Mouse (Mus musculus) monocyte, adult 2 months (primary cell): ENCODE measurements at regions not wholly inside any gene's neighbourhood (a gene's known extent, or its start where the extent isn't known, plus 50 kb on each side); places are given as distances from the start of the nearest gene placed in this dataset.

Experiments used
- DNase-seq, 2 experiments: peaks; one replicate each; pipeline ENCODE4 v3.0.0; 2022; ENCODE audit warnings: low spot score in 2 of 2, low read depth in 1 of 2

DNA sequence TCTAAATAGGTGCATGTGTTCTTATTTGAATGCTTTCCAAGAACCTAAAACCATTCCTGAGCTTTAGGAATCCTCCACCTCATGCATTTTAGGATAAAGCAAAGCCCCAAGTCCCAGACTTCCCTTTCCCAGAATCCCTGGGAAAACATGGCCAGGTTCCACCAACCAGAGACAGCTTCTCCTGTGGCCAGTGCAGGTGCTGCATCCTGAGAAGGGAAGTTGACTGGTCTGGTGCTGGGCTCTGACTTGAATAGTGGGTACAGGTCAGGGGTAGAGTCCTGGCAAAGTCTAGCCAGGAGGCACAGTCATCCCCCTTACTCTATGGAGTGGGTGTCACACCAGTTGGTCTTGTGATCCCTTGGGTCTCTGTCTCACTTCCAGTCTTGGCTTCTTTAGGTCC lies 166.6 kb upstream of the Agap1 start:
- no peak for DNase-seq

DNA sequence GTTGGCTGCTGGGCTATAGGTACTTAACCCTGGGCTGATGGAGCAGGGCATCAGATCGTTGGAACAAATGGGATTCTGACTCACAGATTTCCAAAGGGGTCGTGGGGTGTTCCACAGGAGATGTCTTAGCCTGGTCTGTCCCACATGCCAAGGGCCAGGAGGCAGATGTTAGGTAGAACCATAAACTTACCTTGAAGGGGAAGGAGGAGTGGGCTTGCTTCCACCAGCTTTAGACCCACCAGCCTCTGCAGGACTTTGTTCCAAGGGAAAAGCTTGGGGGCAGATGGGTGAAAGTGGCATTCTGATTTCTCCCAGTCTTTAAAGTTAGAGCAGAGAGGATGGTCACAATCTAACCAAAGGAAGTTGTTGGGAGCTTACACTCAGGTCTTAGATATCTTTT lies 165.7 kb upstream of the Agap1 start:
- DNase-seq: no peak

DNA sequence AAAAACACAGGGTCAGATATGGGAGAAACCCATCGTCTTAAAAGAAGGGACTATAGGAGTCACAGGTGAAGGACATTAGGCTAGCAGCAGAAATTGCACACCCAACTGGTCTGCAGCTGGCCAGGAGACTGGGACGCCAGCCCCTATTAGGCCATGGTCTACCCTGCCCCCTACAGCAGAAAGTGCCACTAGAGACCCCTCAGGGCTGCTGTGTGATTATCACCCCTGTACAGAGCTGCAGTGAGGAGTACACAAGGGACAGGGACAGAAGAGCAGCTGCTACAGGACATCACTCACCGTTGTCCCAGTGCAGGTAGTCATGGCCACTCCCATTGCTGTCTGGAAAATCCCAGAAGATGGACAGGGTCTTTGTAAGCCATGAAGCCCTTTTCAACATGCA lies 157.9 kb upstream of the Agap1 start:
- DNase-seq: no peak

DNA sequence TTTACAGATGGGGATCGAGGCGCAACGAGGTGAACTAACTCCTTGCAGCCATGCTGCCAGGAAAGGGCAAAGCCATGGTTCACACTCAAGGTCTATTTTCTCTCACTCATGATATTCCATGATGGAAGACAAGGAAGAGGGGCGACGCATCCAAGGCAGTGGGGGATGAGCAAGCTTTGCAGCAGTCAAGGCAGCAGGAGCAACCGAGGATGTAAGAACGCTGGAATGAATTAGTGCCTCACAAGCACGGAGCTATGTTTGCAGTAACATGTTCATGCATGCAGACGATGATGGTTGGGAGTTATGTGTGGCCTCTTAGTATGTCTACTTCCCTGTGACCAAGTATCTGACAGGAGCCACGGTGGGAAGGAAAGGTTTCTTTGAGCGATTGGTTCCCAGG lies 156.8 kb upstream of the Agap1 start:
- no peak for DNase-seq

DNA sequence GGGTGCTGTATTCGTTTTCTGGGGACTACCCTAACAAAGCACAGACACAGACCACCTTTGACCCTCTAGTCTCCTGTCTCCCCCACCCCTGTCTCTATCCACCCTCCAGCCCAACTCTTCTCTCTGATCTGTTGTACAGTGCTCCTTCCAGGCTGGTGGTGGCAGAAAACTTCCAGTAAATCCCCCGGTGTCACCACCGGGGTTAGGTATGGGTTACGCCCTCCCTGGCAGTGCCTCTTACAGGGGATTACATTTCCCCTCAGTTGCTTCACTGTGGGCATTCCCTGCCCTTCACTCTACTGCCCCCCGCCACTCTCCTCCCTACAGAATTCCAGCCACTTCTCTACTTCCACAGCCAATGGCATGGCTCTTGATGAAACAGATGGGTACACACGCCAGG lies 153.5 kb upstream of the Agap1 start:
- DNase-seq: no peak

DNA sequence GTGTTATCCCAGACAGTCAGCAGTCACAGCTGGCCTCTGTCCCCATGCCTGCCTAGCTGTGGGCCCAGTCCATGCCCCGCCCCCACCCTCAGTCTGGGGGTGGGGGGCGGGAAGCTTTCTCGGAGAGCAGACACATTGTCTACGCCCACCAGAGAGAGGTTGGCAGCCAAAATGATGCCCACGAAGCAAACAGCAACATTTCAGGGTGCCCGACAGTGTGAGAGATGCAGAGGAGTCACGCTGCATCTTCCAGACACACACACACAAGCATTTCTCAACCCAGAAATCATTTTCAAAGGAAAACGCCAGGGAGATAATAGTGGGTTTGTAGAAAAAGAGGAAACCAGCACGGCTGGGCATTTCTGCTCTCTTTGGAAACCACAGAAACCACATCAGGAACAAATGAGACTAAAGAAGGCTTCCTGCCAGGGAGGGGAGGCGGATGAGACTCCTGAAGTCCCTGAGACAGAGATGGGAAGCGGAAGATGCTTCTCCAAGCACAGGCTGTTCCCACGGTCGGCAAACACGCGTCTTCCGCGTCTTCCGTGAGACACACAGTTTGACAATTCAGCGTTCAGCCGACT lies 152.1 kb upstream of the Agap1 start:
- peak; percentile 3 to 4 for DNase-seq

DNA sequence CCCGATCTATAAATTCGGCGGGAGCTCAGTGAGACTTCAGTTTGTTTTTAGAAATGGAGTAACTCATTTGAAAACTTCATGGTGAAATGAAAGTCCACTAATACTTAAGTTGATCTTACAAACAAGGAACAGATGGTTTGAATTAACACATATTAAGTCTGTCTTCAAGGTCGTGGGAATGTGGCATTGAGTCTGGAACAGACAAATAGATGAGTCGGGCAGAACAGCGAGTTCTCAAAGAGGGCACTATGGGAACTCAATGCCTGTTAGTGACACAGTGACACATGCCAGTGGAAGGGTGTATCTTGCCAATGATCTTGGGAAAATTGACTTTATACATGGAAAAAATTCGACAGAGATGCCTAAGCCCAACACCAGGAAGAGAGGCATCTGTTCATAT lies 149.4 kb upstream of the Agap1 start:
- no peak for DNase-seq

DNA sequence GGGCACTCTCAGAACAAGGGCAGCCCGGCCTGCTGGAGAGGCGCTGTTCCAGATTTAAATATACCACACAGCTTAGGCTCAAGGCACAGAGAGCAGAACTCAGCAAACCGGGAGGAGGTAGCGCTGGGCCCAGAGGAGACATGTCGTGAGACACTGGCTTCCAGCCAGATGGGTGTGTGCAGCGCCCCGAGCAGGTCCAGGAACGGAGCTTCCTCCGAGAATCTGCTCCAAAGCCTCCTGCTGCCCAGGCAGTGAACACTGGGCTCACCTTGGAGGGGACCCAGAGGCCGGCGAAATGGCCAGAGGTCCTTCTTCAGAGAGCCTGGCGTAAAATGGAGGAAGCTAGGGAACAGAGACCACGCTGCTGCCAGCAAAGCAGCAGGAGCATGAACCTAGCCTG lies 145.8 kb upstream of the Agap1 start:
- no peak for DNase-seq

DNA sequence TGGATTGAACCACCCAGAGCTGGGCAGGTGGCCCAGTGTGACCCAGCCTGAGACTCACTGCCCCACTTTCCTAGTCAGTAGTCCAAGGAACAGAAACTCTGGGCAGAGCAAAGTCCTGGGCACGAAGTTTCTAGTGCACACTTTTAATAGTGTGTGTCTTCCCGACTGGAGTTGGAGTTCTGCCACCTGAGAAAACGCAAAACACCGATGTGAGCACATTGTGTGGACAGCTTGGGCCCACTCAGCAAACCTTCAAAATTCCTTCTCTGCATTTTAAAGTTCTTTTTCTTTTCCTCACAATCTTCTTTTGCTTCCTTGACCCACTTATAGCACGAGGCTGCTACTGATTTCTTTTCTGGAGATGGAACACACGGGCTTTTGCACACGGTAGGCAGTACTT lies 141.5 kb upstream of the Agap1 start:
- DNase-seq: no peak

DNA sequence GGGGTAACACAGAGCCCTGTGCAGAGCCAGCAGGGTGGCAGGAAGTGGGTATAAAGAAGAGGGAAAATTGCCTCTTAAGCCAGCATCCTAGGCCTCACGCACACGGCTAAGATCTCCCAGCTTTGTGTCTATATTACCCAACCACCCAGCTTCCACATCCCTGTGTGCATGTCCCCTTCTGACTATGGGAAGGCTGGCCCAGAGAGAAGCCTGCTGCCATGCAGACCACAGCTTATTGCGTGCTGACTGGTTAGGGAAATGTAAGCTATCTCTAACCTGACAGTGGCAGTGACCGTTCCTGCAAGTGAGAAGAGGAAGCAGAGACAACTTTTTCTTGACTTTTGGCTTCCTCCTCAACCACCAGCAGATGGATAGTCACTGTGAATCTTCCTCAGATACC lies 136.7 kb upstream of the Agap1 start:
- no peak for DNase-seq

DNA sequence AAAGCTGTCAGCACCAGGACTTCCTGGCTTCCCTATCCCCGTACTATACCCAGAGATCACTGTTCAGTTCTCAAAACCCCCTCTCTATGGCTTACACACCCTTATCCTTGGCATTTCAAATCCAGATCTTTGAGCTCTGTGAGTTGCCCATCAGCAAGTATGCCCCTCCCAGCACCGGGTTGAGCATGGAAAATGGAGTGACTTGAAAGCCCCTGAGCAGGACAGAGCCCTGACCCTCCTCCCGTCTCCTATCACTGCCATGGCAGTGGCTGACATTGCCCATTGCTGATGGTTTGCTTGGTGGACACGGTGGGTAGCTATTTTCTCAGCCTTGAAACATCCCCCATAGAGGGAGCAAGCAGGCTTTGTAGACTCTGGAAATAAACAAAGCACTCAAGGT lies 135.9 kb upstream of the Agap1 start:
- no peak for DNase-seq

DNA sequence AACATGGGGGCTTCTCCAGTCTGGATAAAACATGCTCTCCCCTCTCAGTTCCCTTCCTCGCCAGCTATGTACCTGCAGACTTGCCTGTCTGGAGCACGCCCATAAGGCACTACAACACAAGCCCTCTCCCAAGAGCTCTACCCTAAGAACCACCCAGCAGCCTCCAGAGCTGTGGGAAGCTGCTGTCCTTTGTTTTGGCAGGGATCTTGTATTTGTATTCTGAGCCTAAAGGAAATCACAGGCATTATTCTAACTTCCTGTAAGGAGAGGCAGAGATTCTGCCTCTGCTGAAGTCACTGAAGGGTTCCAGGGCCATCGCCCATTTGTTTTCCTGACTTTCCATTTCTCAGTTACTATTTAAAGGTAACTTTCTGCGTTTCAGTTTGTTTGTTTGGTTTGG lies 132.0 kb upstream of the Agap1 start:
- no peak for DNase-seq

DNA sequence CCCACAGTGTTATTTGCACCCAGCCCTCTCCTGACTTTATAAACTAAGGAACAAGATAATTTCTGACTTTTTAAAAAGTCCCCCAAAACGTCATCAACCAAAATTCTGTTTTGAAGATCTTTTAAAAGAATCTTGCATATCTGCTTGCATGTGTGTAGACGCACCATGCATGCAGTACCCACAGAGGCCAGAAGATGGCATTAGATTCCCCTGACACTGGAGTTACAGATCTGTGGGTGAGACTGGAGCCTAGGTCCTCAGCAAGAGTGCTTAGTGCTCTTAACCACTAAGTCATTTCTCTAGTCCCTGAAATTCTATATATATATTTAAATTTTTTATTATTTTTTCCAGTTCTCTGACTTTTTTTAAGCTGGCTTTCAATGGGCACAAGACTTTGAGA lies 131.5 kb upstream of the Agap1 start:
- DNase-seq: no peak

DNA sequence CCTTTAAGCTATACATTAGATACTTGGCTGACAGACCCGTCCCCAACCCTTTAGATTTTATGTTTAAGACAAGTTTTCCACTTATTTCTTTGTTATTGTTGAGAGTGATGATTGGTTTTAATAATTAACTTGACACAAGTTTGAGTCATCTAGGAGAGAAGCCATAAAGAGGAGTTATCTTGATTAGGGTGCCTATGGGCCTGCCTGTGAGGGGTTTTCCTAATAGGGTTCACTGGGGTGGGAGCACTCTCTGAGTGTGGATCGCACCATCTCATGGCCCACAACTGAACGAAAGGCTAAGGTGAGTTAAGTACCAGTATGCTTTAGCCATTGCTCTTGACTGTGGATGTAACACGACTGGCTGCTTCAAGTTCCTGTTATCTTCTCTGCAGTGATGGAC lies 123.3 kb upstream of the Agap1 start:
- DNase-seq: no peak

DNA sequence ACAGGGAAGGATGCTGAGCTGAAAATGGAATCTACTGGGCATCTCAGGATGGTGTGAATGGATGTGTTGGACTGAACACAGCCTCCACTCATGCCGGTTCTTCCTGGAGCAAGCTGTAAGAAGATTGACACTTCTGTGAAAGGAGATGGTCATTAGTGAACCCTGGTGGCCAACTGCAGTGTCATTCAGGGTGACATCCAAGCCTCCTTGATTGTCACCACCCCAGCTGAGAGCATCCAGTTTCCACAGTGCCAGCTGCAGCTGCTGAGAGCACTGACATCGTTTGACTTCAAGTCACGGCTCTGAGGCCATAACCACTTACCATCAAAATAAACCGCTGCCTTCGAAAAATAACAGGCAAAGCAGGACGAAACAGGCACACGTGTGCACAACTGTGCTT lies 121.9 kb upstream of the Agap1 start:
- DNase-seq: no peak

DNA sequence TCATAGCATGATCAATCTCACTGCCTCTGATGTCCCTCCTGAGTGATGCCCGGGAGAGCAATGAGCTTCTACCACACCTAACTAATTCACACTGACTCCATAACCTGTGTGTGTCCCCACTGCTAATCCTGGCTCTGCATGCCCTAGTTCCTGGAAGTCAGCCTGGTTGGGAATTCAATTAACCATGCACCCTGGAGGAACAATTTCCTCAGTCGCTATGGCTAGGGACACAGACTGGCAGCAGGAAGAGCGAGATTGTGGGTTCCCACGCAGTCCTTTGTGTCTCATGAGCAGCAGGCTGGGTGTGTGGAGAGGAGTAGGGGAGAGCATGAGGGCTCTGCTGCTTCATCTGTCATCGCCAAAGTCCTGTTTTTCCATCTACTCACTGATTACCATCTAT lies 116.7 kb upstream of the Agap1 start:
- DNase-seq: no peak

DNA sequence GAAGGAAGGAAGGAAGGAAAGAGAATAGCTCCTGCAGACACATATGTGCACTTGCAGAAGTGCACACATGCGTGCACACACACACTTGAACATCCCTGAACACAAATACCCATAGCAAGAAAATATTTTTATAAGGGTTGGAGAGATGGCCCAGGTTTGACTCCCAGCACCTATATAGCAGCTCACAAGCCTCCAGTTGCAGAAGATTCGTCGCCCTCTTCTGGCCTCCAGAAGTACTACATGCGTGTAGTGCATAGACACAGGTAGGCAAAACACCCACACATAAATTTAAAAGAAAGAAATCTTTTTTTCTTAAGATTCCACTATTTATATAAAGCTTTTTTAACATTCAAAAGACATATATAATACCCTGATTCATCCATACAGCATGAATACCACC lies 111.8 kb upstream of the Agap1 start:
- DNase-seq: no peak

DNA sequence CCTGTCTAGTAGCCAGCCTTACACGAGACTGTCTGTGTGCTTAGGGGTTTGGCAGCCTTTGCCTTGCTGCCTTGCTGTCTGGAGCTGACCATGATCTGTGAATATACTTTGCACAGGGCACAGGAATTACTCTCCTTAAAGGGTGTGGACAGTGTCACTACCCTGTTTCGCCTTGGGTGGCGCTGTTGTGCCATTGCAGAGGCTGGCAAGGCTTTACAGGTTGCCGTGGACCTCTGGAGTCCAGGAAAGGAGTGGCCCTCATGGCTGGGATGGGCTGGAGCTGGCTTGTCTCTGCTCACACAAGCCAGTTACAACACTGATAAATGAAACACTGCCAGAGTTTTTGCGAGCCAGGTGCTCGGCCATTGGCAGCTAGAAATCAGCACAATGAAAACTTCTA lies 110.1 kb upstream of the Agap1 start:
- no peak for DNase-seq

DNA sequence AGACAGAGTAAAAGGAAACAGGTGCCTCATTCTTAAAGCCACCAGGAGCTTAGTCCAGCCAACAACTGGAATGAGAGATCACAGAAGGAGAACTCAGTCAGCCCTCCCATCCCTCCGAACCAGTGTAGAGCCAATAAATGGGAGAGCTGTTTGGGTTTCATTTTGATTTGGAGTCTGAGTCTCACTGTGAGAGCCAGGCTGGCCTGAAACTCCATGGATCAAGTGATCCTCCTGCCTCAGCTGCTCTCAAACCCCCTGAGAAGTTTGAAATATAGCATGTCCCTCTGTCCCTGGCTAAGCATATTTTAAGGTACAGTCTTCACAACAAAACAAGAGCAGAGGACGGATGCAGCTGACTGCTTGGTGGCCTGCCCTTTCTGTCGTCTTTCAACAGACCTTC lies 107.3 kb upstream of the Agap1 start:
- no peak for DNase-seq

DNA sequence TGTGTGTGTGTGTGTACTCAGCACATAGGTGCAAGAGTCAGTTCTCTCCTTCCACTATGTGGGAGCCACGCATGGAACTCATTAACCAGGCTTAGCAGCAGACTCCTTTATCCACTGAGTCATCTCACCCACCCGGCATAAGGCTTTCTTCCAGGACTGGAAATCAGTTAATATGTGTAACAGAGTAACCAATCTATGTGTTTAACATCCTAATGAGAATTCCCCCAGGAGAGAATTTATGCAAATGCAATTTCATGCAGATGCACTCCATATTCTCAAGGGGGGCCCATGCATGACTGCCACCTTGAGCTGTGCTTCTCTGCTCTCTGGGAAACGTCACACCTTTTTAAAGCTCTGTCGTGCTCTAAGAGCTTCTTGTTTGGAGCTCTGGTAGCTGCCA lies 101.7 kb upstream of the Agap1 start:
- DNase-seq: no peak

DNA sequence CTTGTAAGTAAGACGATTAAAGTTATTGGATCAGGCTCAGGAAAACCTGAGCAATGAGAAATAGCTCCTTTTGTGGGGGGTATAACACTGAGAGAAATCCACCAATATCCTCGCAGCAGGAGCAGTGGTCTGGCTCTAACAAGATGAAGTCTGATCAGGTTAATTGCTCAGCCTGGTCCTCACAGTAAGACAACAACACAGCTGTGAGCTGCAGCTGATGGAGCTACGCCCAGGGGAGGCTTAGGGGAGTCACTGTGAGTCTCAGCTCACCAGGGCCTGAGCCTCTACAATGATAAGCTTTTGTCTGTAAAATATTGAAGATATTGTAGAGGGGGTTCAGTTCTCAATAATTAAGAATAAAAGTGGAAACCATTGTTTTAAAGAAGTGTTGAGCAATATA lies 95.3 kb upstream of the Agap1 start:
- no peak for DNase-seq

DNA sequence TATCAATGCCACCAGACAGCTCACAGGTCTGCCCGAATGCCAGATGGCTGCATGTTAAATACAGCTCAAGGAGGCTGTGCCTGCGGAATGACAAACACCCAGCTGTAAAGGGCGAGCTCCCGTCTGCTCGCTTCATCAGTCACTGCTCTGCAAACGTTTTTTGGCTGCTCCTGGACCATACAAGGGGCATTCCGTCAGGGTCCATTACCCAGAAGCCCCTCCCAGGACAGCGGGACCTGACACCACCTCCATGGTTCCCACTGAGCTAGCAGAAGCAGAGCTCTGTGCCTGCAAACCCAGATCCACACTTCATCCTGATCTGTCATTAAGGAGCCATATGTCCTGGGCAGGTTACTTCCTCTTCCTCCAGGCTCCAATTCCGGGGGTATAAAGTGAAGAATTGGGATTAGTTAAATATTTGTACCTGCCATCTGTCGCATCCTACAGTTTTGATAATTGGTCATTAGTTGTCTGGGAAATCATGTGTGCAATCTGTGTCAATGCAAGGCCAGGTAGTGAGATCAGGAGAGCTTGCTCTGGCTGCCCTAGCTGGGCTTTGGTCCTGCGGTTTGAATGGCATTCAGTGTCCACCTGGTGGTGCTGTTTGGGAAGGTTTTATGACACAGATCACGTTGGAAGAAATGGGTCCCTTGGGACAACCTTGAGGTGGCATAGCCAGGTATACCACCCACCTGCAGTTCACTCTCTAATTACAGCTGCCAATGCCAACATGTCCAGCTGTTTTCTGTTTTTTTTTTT lies 89.9 kb upstream of the Agap1 start:
- no peak for DNase-seq

DNA sequence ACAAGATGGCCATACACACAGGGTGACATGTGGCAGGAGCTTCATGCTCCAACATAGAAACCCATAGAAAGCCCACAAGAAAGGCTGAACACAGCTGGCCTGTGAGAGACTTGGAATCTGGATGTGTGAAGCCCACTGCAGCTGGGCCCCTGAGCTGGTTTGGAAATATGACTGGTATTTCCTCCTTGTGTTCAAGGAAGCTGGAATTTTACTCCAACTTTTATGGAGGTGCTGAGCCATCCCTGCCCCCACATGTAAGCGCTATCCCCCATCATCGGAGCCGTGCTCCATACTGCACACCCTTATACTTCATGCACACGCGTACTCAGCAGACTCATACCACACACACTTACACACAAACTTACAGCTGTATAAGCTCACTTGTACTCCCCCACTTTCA lies 87.7 kb upstream of the Agap1 start:
- no peak for DNase-seq
